Mouse (Mus musculus) heart, postnatal 10 days (tissue): ENCODE measurements around the gene Pus7. TPM values are rescaled to one million over a fixed set of nuclear protein-coding genes. Genes with fewer than 3 reads are reported as not detected.

Experiments used
- DNase-seq, 2 experiments: peaks; one replicate each; pipeline ENCODE4 v3.0.0; 2021
- intact Hi-C: fragments of 180-260 bp; cut with DNase I; formaldehyde crosslinking; loops from one replicate; pipeline ENCODE4 v1.15.1; 2025
- total RNA-seq, 2 experiments: library from RNA; stranded (reverse); gene quantifications; 2 replicates each; pipeline ENCODE4 v1.2.3; 2021

Gene Pus7
- 10 to 100 TPM; 12.2 to 13.8 TPM for total RNA-seq

DNA sequence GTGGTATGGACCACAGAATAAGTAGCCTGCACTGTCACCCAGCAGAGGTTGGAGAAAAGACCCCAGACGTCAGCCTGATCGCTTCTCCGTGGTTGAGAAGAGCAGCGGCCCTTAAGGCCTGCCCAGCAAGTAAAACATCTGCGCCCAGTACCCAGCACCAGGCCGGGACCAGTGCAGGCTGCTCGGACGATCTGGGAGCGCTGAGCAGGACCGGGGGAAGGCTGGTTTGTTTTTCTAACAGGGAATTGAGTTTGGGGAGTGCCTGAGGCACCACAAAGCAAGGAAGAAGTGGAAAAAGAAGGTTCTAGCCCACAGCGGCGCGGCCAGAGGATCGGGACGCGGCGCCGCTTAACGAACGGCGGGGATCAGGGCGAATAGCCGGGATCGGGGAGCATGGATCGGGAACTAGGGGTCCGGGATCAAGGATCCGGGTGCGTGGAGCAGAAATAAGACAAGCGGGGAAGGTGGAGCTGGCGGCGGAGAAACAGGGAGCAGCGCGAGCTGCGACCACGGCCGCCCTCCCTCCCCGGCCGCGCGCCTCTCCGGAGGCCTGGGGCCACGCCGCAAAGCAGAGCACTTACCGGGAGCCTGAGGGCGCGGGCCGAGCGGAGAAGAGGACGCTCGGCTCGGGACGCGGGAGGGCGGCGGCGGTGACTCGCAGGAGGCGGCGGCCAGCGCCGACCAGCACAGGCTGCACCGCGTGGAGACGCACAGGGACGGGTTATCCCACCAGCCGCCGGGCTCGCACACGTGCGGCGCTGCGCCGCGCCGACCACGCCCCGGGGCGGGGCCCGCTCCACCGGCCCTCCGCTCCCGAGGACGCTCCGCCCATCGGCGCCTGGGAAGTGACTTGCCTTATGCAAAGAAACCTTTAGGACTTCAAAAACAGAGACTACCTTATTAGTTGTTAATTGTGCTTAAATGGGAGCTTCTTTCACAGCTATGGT lies at the start of gene Pus7:
TSS of gene Pus7 (minus strand) at position 781 of the 947 bp plus-strand sequence.
- peak; percentile 89 to 90 for DNase-seq
- intact Hi-C loops, result no loop called here

- DNase-seq, result peak; percentile 50 to 62
- intact Hi-C loops, result no loop called here
Observed at GRCm38 (mm10) chr5:23830897-23831752, 47.6 kb upstream of the Pus7 start.

- intact Hi-C loops, result no loop called here
- peak; percentile 67 to 82 for DNase-seq
Observed at GRCm38 (mm10) chr5:23826321-23827004, 43.0 kb upstream of the Pus7 start.

DNA sequence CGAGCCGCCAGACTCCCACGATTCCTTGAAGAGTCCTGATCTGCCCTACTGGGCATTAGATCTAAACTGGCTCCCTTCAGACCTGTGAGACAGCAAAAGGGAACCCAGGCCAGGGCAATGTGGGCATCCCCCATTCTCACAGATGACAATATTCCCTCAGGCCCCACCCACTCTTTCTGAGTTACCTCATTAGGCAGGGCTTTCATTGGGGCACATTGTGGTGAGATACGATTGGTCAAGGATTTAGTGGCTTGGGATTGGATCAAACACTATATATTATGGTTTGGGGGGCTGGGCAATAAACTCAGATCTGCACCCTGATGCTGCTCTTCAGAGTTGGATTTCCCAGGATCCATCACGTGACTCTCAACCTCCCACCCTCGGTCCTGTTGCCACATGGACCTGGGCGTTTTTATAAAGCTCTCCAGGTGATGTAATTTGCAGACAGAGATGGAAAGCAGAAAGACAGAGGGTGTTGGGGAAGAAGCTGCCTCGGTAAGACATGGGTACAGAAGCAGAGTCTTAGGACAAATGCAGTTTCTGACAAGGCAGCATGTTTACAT lies 40.7 kb upstream of the Pus7 start:
- intact Hi-C loops, result no loop called here
- no peak for DNase-seq

GRCm38 (mm10) chr5:23822306-23822705 lies 38.8 kb upstream of the Pus7 start:
- DNase-seq, result no peak
- intact Hi-C loops, result no loop called here

- peak; percentile 19 to 30 for DNase-seq
- intact Hi-C loops, result no loop called here
Observed at GRCm38 (mm10) chr5:23816681-23817080, 33.2 kb upstream of the Pus7 start.

GRCm38 (mm10) chr5:23814841-23815240 lies 31.3 kb upstream of the Pus7 start:
- DNase-seq, result no peak
- intact Hi-C loops, result no loop called here

GRCm38 (mm10) chr5:23792726-23793125 lies 9.2 kb upstream of the Pus7 start:
- intact Hi-C loops, result no loop called here
- DNase-seq, result no peak

GRCm38 (mm10) chr5:23789078-23789612 lies 5.6 kb upstream of the Pus7 start:
- intact Hi-C loops, result no loop called here
- DNase-seq, result no peak

DNA sequence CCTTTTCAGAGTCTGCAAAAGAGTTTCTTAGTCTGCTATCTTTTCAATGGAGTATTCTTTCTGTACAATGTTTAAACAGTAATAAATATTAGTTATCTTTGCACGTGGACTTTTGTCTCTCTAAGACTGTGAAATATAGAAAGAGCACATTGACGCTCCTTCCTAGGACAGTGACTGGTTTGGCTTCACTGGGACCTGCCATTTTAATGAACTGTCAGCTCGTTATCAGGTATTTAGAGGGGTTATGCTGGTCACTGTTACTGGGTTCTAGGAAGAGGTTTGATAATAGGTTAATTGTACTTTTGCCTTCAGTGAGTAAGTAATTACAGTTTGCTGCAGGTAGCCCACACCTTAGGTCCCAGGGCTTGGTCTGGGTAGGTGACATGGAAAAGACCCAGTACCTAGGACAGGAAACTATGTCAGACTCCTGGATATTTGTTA lies 4.9 kb upstream of the Pus7 start:
- intact Hi-C loops, result no loop called here
- no peak for DNase-seq

GRCm38 (mm10) chr5:23787536-23788389 lies 4.3 kb upstream of the Pus7 start, which contains the start of gene Rint1:
TSS of gene Rint1 (plus strand) at chr5:23787711.
- intact Hi-C loops, result no loop called here

DNA sequence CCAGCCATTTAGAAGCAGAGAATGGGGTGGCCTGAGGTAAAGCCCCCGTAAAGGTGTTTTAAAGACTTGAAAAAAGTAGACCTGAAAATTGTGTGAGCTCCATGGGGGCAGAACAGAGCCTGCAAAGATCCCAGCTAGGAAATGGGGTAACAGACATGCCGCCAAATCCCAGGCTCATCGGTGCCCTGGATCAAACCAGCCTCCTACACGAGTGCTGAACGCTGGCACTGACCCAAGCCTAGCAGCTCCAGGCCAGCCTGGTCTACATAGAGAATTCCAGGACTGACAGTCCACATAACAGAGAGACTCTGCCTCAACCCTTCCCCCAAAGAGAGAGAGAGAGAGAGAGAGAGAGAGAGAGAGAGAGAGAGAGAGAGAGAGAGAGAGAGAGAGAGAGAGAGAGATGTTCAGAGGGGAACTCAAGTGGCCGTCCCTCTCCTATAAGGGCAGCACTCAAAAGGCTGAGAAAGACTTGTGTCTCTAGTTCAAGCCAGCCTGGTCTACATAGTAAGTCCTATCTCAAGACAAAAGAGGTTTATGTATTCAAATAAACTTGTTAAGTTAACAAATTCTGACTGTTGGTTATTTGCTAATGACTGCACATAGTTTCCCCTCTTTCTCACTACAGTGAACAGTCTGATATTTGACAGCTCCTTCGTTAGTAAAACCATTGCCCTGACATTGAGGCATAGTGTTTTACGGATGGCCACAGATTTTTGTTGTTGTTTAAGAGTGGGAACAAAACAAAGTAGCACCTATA lies 1.3 kb downstream of the Pus7 start:
- DNase-seq, result no peak

More at GRCm38 (mm10) chr5:23787536-23788389, 4.3 kb upstream of the Pus7 start, which contains the start of gene Rint1:
- DNase-seq, result peak; percentile 97 to 99

DNA sequence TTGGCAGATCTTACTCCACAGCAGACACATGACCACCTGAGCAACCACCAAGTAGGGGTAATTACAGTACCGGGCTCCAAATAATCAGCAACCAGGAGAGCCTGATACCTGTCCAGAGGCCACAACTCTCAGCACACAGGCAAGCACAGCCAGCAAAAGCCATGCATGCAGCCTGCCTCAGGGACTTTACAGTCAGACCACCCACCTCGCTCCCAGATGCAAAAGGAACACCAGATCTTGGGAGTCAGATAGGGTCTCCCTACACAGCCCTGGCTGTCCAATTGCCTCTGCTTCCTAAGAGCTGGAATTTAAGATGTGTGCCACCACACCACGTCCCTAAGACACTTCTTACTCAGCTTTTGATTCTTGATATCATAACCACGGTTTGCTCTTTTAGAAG lies 2.3 kb downstream of the Pus7 start:
- intact Hi-C loops, result no loop called here
- no peak for DNase-seq

More for the DNA sequence above, 1.3 kb downstream of the Pus7 start:
- intact Hi-C loops, result no loop called here

DNA sequence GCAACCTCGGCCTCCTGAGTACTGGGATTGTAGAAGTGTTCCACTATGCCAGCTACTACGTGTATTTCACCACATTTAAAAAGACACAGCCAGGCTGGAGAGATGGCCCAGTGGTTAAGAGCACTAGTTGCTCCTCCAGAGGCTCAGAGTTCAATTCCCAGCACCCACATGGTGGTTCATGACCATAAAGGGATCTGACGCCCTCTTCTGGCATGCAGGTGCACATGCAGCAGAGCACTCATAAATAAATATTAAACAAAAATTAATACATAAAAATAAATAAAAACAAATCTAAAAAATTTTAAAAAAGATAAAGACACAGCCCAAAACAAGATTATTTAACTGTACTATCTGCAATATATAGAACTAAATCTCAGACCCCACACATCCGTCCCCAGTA lies 3.0 kb downstream of the Pus7 start:
- intact Hi-C loops, result no loop called here

DNA sequence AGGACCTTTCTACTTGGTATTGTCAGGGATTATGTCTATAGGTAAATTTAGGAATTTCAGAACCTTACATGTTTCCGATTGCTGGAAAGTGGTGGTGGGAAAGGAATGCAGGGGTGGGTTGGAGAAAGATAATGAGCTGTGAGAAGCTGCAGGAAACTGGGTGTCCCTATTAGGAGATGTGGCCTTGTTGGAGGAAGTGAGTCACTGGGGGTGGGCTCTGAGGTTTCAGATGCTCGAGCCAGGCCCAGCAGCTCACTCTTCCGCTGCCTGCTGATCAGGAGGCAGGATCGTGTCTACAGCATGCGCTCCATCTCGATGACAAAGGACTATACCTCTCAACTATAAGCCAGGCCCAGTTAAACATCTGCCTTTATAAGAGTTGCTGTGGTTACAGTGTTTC lies 9.3 kb downstream of the Pus7 start:
- intact Hi-C loops, result no loop called here
- DNase-seq, result no peak

More for the DNA sequence above, 3.0 kb downstream of the Pus7 start:
- no peak for DNase-seq

DNA sequence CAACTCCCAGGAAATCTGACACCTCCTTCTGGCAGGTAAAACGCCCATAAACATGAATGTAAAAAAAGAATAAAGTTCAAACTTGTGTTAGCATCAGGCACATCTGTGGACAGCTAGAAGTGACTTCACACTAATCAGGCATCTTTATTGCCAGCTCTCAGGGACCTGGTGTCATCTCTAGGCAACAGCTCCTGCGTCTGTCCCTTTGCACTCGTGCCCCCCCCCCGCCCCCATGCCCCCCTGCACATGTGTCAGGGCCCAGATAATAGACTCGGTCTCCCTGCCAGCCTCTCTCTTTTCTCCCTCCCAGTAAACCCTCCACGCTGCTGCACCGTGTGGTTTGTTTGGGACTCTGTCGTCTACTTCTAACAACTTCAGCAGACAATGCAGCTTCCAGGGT lies 12.4 kb downstream of the Pus7 start:
- intact Hi-C loops, result no loop called here
- peak in 1 of 2 experiments; percentile 22 for DNase-seq

DNA sequence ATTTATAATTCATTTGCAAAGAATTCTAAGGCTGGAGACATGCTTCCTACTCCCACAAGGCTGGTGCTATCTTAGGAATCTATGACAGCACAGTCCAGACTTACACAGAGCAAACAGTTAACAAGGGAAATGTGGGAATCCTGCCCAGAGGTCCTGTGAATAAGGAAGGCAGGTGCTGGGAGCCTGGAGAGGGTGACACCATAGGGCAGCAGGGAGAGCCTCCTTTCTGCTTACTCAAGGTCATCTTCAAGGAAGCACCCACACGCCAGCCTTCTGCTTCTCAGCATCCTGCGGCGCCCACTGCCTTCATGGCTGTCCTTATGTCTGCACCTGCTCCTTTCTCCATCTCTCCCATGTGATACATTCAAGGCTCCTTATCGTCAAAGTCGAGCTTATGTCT lies 19.0 kb downstream of the Pus7 start:
- no peak for DNase-seq
- intact Hi-C loops, result no loop called here

DNA sequence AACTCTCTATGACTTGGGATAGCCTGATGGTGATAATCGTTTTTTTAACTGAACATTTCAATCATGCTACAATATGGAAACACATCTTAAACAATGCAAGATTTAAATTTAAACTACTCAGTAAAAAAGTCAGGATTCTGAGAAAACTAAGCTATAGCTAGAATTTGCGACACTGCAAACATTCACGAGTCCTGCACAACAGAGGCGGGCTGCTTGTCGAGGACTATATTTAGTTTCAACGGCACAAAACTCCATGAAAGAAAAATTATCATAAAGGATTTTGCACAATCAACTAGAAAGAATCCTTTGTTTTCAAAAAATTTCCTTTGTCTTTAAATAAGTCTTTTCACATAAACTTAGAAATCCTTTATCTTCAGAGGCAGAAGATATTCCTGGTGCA lies 21.0 kb downstream of the Pus7 start:
- DNase-seq, result no peak
- intact Hi-C loops, result no loop called here
